Mouse (Mus musculus) brain, embryonic 14.5 days (tissue): ENCODE data around the gene Hspa2. TPM values are rescaled to one million over a fixed set of nuclear protein-coding genes. Genes with fewer than 3 reads are reported as not detected.

Experiments used
- DNase-seq: peaks from one replicate; pipeline ENCODE4 v3.0.0-alpha.2; 2011; ENCODE audit warnings: low read depth
- CTCF ChIP-seq: fragments of 200-500 bp; IDR thresholded peaks from 2 replicates; pipeline ENCODE4 v1.5.1; 2012; ENCODE audit warnings: inconsistent platforms, mild to moderate bottlenecking, moderate library complexity, borderline replicate concordance; ENCODE audit not compliant: insufficient read depth, insufficient read length; ENCODE audit errors: extremely low read depth
- POLR2A ChIP-seq: fragments of 200-500 bp; IDR thresholded peaks from 2 replicates; pipeline ENCODE4 v1.6.1; 2012; ENCODE audit warnings: mild to moderate bottlenecking, inconsistent platforms, borderline replicate concordance; ENCODE audit not compliant: poor library complexity, insufficient read depth, insufficient read length, severe bottlenecking; ENCODE audit errors: extremely low read depth
- polyA plus RNA-seq: library from polyadenylated mRNA; depleted of rRNA; stranded (reverse); fragments of >200 nt; gene quantifications from 2 replicates; pipeline ENCODE4 v1.2.3, GENCODE M21; 2012

The Hspa2 gene
- polyA plus RNA-seq, 1 experiment = 5.4 TPM

DNA sequence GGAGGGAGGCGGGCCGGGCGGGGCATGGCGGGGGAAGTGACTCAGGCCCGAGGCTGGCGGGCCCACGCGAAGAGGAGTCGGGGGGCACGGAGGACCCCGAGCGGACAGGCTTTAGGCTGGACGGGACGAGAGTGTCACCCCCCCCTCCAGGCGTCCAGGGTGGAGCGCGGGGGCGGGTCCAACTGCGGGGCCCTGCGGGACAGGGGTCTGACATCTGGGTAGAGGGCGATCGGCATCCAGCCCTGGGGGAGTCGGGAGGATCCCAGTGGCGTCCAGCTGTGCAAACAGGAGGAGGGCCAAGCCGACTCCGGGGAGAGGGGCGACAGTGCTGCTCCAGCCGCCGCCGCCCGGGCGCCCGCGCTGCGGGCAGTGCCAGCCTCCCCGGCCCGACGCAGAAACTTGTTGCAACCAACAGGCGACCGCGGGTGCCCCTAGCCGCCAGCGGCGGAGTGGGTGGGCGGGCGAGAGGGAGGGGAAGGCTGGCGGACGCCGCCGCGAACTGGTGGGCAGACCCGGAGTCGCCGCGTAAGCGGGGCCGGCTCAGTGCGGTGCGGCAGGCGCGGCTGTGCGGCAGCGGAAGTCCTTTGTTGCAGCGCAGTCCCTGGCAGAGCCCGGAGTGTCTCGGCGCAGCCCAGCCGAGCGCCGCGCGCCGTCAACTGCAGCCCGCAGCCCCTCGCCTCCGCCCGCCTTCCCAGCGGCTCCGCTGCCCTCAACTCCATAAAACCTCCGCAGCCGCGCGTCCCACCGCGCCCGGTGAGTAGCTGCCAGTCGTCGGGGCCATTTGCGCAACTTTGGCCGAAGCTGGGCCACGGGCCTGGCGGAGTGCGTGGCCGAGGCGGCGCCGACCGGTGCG, 33.8 kb upstream of the Hspa2 start, which contains the start of gene Zbtb1:
TSS of gene Zbtb1 (plus strand) at position 289 of the 853 bp plus-strand sequence.
- DNase-seq = peak; percentile 89

DNA sequence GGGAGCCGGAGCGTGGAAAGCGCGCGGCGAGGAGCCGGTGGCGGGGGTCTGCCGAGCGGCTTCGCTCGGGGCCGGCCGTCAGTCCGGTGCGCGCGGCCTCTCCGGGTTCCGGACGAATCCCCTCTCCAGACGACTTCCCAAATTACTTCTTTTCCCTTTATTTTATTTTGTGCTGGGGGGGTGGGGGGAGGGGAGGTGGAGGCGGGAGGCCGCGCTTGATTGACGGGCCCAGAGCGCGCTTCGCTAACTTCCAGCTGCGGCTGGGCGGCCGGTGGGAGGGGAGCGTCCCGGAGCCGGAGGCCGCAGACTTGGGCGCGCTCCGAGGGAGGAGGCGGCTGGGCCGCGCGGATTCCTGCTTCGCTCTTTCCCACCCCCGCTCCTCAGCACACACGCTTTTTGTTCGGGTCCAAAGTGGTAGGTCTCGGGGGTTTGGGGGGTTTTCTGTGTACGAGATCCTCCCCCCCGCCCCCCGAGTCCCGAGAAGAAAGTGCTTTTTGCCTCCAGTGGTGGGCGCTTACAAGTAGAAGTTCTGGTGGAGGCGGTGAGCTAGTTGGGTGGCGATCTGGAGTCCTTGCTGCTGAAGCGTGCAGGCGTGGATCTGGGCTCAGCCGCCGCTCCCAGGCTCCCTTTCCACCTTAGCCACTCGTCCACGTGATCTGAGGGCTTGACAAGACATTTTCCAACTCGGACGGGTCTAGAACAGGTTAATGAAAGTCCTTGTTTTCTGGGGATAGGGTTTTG, 33.0 kb upstream of the Hspa2 start:
- DNase-seq = peak; percentile 83
- TF ChIP-seq POLR2A (0 out of 2 replicates have a peak, but pooled peaks have one; percentile 34), CTCF (no peak; the same call in 1 of the 2 replicates)

More for the DNA sequence above, 33.8 kb upstream of the Hspa2 start, which contains the start of gene Zbtb1:
- TF ChIP-seq CTCF (no peak), POLR2A (peak; percentile 82)

GRCm38 (mm10) chr12:76372046-76372445, 31.9 kb upstream of the Hspa2 start:
- DNase-seq = no peak
- TF ChIP-seq POLR2A (no peak), CTCF (no peak)

DNA sequence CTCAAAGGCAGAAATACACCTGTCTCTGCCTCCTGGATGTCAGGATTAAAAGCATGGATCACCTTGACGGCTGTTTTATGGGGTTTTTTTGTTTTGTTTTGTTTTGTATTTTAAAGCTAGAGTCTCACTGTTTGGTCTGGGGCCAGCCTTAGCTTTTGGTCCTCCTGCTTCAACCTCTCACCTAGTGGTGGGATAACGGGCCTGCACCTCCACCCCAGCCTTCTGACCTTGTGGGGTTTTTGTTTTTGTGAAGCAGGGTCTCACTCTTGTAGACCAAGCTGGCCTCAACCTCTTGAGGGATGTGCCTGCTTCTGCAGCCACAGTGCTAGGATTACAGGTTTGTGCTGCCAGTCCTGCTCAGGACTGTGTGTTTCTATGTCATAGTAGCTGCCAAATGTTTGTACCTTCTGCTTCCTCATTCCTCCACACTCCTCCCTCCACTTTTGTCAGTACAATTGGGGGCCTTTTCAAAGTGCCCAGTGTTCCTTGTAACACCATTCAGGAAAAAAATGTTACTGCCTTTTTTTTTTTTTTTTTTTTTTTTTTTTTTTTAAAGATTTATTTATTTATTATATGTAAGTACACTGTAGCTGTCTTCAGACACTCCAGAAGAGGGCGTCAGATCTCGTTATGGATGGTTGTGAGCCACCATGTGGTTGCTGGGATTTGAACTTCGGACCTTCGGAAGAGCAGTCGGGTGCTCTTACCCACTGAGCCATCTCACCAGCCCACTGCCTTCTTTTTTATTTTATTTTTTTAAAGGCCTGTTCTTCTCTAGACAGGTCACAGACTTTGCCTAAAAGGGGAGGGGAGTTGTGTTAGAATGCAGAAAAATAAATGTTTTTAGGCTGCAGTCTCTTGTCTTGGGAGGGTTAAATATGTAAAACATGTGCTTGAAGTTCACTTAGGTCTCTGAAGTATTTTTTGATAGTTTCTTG, 30.8 kb upstream of the Hspa2 start:
- DNase-seq = no peak
- TF ChIP-seq POLR2A = no peak
- peak; percentile 32; the same call in 1 of the 2 replicates for TF ChIP-seq CTCF

- TF ChIP-seq CTCF (no peak), POLR2A (no peak)
- no peak for DNase-seq
Observed at GRCm38 (mm10) chr12:76373991-76374390, 30.0 kb upstream of the Hspa2 start.

- no peak for TF ChIP-seq CTCF
- TF ChIP-seq POLR2A = no peak
- no peak for DNase-seq
Observed at GRCm38 (mm10) chr12:76374911-76375310, 29.1 kb upstream of the Hspa2 start.

DNA sequence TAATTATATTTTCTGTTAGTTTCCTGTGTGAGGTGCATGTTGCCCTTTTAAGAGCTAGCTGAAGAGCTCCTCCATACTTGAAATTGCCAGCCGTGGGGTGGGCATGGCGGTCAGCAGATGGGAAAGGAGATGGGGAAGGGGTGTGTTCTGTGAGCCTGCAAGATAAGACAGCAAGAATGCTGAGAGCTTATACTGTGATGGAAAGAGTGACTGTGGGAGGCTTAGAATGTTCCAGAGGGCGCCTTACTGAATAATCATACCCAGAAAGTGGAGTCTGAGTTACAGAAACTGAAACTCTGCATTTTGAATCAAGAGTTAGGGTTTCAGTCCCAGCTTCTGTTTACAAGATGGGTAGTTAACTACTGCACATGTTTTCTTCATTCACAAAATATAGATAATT, 28.5 kb upstream of the Hspa2 start:
- DNase-seq = no peak
- TF ChIP-seq POLR2A (no peak), CTCF (no peak)

DNA sequence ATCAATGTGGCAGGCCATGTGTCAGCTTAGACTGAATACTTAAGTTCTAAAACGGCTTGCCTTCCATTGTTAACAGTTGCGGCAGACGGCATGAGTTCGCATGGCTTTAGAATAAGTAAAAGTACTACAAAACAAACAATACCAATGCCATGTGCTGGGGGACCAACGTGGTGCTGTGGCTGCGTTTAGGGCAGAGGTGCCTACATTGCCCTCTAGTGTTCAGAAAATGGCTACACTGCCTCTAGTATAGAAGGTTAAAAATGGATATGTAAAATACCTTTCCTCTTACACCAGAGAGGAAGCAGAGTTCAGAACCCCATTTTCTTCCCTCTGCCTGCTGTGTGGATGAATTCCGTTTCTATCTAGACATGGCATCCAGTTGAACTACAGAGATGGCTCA, 27.3 kb upstream of the Hspa2 start:
- peak; percentile 50 for DNase-seq

GRCm38 (mm10) chr12:76377059-76377458, 26.9 kb upstream of the Hspa2 start:
- no peak for TF ChIP-seq CTCF
- TF ChIP-seq POLR2A = no peak

More for the DNA sequence above, 27.3 kb upstream of the Hspa2 start:
- TF ChIP-seq POLR2A (no peak), CTCF (peak; percentile 56; the same call in 1 of the 2 replicates)

DNA sequence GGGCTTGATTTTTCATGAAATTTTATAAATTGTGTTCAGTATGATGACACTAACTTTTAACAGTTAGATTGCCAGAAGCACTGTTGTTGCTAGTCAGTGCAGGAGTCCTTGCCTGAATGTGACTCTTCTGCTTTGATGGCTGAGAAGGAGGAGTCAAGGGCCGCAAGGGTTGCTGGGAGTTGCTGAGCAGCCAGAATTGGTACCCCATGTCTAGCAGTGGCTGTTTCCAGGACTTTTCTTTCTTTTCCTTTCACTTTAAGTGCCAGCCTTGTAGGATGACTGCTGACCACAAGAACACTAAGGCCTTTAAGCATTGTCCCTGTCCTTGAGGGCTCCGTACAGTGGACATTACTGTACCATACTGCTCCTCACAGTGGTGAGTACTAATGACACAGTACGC, 26.2 kb upstream of the Hspa2 start:
- DNase-seq = no peak
- TF ChIP-seq CTCF = no peak
- no peak for TF ChIP-seq POLR2A

More at GRCm38 (mm10) chr12:76377059-76377458, 26.9 kb upstream of the Hspa2 start:
- DNase-seq = no peak
